Mouse (Mus musculus) cerebellum, postnatal 36 days (tissue): ENCODE data around the gene 9130230L23Rik.
"Not testable (repeated sequence)": the region's sequence is repeated elsewhere in the genome, so short reads cannot be mapped to it uniquely, and the experiment has no call there.

ENCODE experiments used
- DNase-seq, 2 experiments: peaks; one replicate each; pipeline ENCODE4 v3.0.0; 2021 to 2022; ENCODE audit warnings: mixed read lengths in 2 of 2

9130230L23Rik gene

DNA sequence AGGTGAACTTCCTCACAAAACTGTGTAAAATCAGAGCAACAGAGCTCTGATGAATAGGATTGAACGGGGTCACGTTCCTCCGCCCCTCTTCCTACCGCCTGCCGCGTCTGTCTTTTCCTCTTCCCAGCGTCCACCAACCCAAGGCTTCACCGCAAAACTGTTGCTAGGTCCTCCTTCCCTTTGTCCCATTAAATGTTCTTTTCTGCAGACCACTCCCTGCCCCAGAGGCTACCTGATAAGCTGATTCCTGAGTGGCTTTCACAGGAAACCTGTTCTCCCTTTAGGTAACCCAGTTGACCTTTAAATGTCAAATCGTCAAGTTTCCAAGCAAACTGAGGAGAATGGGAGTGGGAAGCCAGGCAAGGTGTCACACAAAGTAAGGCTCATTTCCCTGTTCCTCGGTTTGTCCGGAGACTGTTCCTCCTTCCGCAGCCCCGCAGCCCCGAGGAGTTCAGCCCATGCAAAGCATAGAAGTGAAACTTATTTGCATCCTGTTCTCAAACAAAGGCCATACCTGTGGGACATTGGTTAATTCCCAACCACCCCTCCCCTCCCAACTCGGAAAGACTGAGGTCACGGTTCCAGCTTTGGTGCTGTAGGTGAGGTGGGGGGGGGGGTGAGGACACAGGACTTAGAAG is 1.1 kb upstream of the 9130230L23Rik start:
- no peak for DNase-seq

DNA sequence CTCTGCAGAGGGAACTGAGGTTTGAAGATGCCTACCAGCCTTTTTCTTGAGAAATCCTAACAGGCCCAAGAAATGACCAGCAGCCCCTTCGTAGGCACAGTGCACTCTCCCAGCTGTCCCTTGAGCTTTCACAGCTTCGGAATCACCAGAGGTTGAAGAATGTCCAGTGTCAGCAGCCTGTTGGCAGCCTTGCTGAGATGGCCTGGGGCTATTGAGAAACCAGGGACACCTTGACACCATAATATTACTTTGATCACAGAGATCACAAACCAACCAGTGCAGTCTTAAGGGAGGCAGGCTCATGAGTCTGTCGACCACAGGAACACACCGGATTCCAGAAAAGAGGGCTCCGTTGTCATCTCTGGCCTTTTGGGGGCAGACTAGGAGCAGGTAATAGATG is 2.9 kb downstream of the 9130230L23Rik start:
- no peak for DNase-seq

DNA sequence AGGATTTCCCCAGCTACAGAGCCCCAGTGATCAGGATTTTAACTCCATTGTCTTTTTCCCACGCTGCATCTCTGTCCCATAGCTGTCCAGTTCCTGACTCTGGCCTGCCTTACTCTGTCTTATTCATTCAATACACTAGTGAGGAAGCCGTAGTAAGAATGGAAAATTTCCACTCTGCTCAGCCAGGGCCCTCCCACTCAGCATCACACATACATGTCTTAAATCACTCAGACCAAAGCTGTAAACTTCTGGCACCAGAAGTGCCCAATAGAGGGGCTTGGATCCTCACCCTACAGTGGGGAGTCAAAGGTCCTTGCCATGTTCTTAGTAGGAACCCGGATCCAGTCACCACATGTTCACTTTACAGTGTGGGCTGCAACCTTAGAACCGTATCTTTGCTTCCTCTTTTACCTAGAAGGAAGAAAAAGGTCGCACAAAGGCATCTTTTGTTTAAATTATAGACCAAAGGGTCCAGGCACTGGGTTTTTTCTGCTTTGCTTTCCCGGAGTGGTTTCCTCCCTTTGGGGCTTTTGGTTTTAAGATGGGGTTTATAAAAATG is 3.4 kb downstream of the 9130230L23Rik start:
- DNase-seq: no peak

DNA sequence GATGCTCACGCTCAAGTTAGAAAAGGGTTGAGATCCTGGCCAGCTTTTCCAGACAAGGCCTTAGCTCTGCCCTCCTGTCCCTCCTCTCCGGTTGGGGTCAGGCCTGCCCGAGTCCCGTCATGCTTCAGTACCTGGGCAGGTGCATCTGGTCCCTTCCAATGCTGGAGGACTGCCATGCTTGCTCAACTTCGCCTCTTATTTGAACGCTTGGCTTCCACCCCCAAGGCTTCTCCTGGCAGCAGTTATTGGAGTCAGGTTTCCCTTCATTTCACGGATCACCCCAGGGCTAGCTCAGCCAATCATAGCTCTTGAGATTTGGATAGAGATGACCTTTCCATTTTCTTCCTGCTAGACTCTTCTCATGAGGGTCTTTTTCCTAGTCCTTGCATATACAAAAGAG is 4.0 kb downstream of the 9130230L23Rik start:
- DNase-seq: no peak

DNA sequence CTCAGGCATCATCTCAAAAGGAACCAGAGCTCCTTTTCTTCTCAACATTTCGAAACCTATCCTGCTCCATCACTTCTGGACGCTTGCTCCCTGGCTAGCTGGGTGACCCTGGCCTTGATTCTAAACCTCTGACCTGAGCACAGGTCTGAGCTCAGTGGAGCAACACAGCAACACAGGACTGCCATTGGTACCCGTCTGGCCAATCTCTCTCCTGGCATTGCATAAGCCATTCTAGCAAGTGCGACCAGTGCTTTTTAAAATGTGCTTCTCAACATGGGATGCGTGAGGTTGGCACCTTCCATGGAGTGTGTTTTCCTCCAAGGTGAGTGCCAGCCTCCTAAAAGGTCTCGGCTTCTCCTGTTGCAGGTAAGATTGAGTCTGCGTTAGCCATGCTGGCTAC is 5.0 kb downstream of the 9130230L23Rik start:
- DNase-seq: no peak

DNA sequence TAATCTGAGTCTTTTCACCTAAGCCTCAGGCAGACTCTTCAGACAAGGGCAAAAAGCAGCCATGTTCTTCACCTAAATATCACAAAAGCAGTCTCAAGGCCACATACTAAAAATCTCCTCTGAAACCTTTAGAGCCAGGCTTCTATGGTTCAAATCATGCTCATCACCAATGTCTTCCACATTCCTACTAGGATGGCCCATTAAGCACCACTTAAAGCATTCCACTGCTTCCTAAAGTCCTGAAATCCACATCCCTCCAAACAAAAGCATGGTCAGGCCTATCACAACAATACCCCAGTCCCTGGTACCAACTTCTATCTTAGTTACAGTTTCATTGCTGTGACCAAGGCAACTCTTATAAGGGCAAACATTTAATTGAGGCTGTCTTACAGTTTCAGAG is 6.3 kb downstream of the 9130230L23Rik start:
- DNase-seq: no peak

DNA sequence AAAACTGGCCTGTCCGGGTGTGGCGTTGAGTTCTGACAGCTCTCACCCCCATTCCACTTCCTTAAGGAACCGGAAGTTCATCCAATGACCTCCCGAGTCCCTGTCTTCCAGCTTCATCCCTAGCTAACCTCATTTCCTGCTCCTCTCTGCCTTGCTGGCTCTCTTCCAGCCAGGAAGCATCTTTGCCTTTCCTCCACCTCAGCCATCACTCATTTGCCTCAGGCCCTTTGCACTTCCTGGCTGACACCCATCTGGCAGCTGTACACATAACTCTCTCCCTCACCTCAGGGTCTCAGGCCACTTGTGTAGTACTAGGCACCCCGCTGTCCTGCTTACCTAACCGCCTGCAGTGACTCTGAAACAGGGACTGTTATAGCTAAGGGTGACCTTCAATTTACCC is 9.4 kb downstream of the 9130230L23Rik start:
- DNase-seq: no peak

DNA sequence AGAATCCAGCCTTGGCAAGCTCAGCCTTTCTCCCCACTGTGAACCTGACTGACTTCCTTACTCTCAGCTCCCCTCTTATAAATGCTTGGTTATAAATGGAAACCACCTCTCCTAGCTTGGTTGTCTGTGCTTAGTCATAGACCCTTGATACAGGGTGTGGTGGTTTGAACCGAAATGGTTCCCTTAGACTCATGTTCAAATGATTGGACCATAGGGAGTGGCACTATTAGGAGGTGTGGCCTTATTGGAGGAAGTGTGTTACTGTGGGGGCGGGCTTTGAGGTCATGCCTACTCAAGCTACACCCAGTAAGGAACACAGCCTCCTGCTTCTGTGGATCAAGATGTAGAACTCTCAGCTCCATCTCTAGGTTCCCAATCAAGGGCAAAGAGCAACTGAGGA is 12.9 kb downstream of the 9130230L23Rik start:
- no peak for DNase-seq

DNA sequence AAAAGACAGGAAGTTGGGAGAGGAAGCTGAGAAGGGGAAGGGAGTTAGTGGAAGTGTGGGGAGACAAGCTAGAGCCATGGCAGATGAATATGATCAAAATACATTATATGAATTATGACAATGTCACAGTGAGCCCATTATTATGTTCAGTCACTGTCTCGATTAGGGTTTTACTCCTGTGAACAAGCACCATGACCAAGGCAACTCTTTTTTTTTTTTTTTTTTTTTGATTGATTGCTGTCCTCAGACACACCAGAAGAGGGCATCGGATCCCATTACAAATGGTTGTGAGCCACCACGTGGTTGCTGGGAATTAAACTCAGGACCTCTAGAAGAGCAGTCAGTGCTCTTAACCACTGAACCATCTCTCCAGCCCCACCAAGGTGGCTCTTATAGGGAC is 17.1 kb downstream of the 9130230L23Rik start:
- not testable (repeated sequence) for DNase-seq

DNA sequence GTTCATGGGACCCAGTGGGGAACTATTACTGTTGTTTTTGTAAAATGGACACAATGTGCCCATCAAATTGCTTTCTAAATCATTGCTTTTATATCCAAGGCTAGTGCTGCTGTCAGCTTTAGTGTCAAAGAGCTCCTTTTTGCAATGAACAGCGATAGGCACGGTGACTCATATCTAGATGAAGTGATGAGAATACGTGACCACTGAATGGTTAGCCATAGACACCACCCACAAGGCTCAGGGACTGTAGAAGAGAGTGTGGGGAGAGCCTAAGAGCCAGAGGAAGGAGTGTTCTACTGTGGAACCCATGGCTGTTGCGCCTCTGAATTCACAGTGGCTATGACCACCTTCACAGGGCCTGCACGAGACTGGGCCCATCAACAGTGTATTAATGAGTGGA is 17.7 kb downstream of the 9130230L23Rik start:
- DNase-seq: no peak

DNA sequence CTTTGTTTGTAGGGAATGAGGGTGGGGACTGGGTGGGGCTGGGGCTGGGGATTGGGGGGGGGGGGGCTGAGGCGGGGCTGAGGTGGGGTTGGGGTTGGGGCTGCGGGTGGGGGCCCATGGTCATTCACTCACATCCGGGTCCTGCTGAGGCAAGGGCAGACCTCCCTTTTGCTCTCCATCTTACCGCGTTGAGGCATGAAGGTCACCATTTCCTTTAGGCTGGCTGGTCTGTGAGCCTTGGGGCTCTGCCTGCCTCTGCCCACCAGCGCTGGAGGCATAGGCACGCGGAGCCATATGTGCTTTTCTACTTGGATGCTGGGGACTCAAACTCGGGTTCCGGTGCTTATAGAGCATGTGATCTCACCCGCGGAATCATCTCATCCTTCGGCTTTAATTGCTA is 28.4 kb downstream of the 9130230L23Rik start:
- DNase-seq: no peak

DNA sequence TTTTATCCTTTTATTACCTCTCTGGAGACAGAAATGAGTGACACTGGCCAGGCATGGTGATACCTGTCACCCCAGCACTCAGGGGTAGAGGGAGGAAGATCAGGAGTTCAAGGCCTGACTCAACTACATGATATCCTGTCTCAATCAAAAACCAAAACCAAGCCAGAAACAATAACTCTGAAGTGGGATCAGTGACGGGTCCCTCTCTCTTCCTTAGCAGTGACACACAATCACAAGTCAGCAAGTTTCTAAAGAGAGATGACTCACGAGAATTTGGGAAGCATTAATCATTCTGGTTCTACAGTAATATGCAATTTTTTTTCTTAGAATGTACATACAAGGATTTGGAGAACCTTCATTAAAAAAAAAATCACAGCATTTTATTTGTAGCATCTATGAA is 30.9 kb downstream of the 9130230L23Rik start:
- DNase-seq: no peak

DNA sequence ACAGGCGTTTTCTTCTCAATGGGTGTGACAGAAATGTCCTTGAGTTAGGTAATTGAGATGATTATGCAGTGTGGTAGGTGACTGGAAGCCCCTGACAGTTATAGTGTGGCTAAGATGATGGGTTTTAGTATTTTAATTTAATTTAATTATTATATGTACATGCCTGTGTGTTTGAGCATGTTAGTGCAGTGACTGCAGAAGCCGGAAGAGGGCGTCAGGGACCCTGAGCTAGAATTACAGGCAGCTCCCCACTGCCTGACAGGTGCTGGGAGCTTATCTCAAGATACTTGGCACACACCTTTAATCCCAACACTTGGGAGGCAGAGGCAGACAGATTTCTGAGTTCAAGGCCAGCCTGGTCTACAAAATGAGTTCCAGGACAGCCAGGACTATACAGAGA is 36.1 kb downstream of the 9130230L23Rik start:
- DNase-seq: no peak

DNA sequence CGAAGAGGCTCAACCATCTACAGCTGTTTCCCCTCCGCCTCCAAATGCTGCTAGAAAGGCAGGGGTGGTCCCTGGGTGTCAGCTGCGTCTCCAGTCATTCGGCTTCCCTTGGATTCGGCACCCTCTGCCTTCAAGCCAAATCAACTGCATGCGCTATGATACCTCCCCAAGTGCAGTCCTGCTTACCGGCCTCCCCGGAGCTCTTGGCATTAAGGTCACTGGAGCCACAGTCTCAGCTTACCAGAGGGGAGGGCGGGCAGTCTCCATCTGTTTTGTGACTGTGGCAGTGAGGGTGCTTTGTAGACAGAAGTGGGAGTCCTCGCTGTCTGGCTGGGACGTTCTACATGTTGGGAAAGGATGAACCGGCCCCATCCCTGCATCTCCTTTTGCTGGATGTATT is 37.0 kb downstream of the 9130230L23Rik start:
- no peak for DNase-seq

DNA sequence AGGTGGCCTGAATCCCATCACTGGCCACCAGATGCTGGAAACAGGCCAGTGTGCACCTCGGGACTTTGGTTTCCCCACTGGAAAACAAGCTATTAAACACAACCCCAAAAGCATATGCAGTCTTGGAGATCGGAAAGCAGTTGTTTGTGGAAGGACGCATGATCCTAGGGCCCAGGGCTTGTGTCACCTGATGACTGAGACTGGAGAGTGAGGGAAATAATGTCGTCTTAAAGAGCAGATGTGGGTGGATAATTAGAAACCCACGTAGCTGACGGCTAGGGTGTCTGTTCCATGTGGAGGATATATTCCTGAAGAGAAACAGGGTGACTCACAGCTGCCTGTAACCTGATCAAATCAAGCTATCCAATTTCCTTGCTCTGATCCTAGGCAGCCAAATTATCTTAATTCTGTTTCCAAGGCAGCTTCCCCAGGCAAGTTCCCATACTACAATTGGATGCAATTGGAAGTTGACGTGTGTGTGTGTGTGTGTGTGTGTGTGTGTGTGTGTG is 38.3 kb downstream of the 9130230L23Rik start:
- no peak for DNase-seq

DNA sequence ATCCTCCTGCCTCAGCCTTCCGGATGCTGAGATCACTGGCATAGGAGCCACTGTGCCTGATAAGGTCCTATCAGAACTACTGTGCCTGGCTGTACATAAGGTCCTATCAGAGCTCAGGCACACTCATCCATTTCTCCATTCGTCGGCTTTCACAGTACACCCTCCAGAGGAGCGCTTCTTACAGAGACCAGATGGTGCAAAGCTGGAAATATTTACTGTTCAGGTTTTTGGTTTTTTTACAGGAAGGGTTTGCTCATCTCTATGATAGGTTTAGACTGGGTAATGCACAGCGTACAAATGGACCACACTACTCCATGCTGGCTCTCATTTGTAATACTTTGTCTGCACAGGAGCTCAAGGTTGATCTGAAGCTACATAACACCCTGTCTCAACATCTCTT is 40.8 kb downstream of the 9130230L23Rik start:
- no peak for DNase-seq

DNA sequence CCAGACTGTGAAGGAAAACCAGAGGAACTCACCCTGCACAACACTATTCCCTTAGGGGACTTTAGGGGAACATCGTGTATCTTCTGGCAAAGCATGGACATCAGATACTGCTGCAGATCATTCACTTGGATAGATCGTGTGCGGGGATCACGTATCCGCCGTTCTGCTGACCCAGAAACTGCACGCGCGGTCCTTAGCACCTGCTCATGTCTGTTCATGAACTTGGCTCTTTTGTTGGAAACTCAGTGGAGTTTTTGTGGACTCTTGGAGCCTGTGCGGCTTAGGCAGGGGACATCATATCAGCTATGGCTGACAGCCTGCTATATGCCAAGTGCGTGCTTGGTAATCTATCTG is 43.5 kb downstream of the 9130230L23Rik start:
- no peak for DNase-seq

DNA sequence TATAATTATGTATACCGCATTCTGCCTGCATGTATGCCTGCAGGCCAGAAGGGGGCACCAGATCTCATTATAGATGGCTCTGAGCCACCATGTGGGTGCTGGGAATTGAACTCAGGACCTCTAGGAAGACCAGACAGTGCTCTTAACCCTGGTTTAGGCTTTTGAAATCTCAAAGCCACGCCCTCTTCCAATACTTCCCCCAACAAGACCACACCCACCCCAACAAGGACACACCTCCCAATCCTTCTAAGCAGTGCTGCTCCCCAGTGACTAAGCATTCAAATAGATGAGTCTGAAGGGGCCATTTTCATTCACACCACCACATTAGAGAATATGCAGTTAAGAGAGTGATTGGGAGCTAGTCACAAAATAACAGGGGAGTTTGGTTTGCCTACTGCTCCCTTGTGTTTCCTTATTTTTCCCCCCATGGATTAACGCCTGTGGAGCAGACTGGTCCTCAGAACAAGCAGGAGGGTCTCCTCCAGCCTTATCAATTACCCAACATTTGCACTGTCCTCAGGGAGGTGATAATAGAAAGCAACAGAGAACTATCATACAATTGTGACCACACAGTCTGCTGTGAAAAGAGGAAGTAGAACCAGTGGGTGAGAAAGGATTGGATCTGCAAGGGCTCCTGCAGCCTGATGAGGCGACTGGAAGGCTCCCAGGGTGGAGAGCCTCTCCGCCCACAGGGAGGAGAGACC is 44.0 kb downstream of the 9130230L23Rik start:
- no peak for DNase-seq

DNA sequence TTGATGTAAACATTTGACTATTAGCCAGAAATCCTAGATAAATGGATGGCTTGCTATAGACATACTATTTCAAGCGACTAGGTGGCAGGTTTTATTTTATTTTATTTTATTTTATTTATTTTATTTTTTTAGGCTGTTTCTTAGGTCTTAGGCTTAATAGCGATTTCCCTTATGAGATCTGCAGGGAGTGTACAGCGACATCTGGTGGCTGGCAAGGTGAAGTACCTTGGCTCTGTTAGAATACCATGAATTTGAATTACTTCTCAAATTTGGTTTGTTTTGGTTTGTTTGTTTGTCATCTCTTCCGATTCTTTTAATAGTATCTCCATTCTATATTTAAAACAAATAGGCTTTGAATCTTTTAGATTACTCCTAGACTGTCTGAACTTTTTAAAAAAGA is 45.5 kb downstream of the 9130230L23Rik start:
- peak; percentile 17 to 20 for DNase-seq

DNA sequence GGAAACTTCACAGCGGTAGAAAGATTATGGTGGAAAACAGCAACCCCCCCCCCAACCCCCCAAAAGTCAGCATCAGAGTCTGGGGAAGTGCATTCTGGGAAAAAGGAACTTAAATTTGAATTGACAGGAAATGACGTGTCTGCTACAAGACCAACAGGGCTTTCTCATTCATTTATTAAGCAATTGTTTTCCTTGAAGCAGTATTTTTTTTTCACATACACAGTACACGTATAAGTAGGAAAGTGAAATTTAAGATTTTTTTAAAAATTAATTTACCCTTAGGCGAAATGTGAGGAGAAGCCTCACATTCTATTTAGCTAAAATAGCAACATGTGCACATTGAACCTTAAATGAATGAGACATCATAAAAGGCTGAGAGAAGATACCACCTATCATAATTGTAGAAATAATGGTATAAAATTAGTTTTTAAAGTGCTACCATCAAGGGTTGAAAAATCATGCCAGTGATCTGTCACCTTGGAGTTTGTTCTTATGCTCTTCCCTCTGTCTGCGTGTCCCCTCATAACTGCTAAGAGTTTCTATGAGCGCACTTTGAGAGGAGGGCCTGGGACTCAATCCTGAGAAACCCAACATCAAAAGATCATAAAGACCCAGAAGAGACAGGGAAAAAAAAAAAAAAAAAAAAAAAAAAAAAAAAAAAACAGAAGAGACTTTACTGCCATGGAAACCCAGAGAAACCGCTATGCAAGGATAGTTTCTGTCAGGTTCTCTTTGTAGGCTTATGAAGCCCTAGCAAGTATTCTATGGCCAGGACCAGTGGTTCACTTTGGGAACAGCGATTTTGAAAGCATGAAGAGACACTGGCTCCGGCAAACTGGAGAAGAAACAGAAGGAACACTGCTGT is 47.7 kb downstream of the 9130230L23Rik start:
- DNase-seq: no peak

DNA sequence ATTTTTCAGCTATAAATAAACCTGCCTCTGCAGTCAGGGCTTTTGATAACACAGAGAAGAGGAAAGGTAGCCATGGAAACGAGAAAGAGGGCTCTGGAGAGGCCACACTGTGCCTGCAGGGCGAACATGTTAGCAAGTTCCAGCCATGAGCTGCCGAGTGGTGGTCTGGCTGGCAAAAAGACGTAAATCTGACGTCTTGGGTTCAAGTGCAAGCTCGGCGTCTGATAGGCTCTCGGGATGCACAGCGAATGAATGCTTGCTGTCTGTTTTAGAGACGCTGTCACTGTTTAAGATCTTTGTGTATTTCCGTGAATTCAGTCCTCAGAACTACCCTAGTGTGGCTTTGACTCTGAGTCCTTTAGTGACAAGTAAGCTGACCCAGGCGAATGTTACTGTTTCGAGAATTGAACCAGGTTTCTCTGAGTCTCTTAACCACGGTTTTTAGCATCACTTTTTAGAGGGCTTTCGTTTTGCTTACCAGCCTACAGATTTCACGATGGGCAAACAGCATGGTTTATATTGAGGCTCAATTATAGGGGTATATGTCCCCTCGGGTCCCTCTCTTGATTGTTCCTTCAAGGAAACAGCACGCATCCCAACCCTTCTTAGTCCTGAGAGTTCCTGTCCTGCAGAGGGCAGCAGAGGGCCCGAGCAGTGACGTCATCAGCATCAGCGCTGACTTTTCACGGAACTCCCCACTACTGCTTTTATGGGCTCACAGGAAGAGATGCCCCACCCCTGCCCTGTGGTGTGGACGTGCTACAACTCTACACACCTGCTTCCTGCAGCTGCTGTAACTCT is 48.5 kb downstream of the 9130230L23Rik start:
- DNase-seq: peak; percentile 45 to 53
